24 mouse cellular contexts compared by ENCODE assay signal in the genomic region with DNA sequence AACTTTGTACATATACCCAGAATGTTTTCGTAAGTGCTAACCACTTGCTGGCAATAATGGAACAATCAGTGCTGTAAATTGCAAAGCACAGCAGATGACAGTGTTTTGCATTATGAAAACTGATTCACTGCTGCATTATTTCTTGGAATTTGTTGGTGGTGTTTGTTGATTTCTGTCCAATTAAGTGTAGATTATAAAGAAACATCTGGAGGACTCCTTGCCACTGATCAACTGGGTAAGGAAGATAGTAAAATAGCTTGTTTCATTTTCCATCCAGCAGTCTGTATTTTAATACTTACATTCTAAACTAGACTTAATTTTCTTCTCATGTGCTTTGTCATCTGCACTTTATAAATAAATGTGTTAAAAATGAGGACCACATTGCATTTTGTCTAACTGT.
"Had no signal": no experiment of that assay in that cellular context is flagged by ENCODE, and none has a peak within 500 bp of the region (broad histone marks: within the 10 kb centered on the region; RNA-seq: fewer than 3 reads in every experiment).

No protein-coding gene starts in this region.

- H3K36me3 ChIP-seq: heart, embryonic 10.5 days; heart, embryonic 12.5 days; hindbrain, embryonic 10.5 days; hindbrain, embryonic 12.5 days; intestine, embryonic 15.5 days; limb, embryonic 10.5 days; limb, embryonic 12.5 days had no signal

- H3K4me3 ChIP-seq: heart, embryonic 10.5 days; heart, embryonic 12.5 days; hindbrain, embryonic 10.5 days; hindbrain, embryonic 12.5 days; intestine, embryonic 15.5 days; layer of hippocampus, adult 2 months; left cerebral cortex, adult 2 months; limb, embryonic 10.5 days; limb, embryonic 12.5 days had no signal

- H3K27me3 ChIP-seq: heart, embryonic 12.5 days; hindbrain, embryonic 12.5 days; intestine, embryonic 15.5 days; limb, embryonic 12.5 days had no signal

- H3K27ac ChIP-seq: heart, embryonic 10.5 days; hindbrain, embryonic 10.5 days; hindbrain, embryonic 12.5 days; hindbrain, embryonic 14.5 days; intestine, embryonic 15.5 days; layer of hippocampus, adult 2 months; left cerebral cortex, adult 2 months; limb, embryonic 10.5 days; limb, embryonic 12.5 days had no signal

- H3K4me1 ChIP-seq: heart, embryonic 10.5 days; heart, embryonic 12.5 days; hindbrain, embryonic 10.5 days; hindbrain, embryonic 12.5 days; intestine, embryonic 15.5 days; limb, embryonic 10.5 days; limb, embryonic 12.5 days had no signal

- ATAC-seq: hindbrain, embryonic 16.5 days; inflammation-experienced regulatory T-cells, adult 6 months; intestine, embryonic 15.5 days; intestine, postnatal 0 days had no signal

- H3K4me2 ChIP-seq: heart, embryonic 12.5 days; hindbrain, embryonic 12.5 days; hindbrain, embryonic 14.5 days; intestine, embryonic 15.5 days; limb, embryonic 12.5 days had no signal

- H3K9me3 ChIP-seq: heart, embryonic 10.5 days; heart, embryonic 12.5 days; hindbrain, embryonic 10.5 days; hindbrain, embryonic 12.5 days; intestine, embryonic 15.5 days; limb, embryonic 10.5 days; limb, embryonic 12.5 days had no signal

- DNase-seq: gastrocnemius, postnatal 10 days; gastrocnemius, postnatal 25 days; heart, adult 18-20 months; heart, postnatal 10 days; heart, postnatal 4 days; kidney, adult 18-20 months; kidney, adult 8-10 months; kidney, postnatal 10 days; kidney, postnatal 25 days; kidney, postnatal 4 days; liver had no signal

- H3K9ac ChIP-seq: heart, embryonic 12.5 days; hindbrain, embryonic 12.5 days; hindbrain, embryonic 14.5 days; intestine, embryonic 15.5 days; limb, embryonic 12.5 days had no signal
